Mouse (Mus musculus) lung, postnatal 0 days (tissue): ENCODE measurements around the gene Phyh.

Experiments used
- CTCF ChIP-seq: IDR thresholded peaks from 2 replicates; pipeline ENCODE4 v1.5.1; 2016; ENCODE audit warnings: antibody characterized with exemption, mild to moderate bottlenecking
- EP300 ChIP-seq: IDR thresholded peaks from 2 replicates; pipeline ENCODE4 v1.6.1; 2016; ENCODE audit warnings: antibody characterized with exemption, mild to moderate bottlenecking, control low read depth

- no peak for TF ChIP-seq EP300
- TF ChIP-seq CTCF: peak; percentile 23
Measured at GRCm38 (mm10) chr2:4872740-4873139, 46.1 kb upstream of the Phyh start.
